Mouse (Mus musculus) thymus, adult 2 months (tissue): ENCODE measurements at regions not wholly inside any gene's neighbourhood (a gene's known extent, or its start where the extent isn't known, plus 50 kb on each side); places are given as distances from the start of the nearest gene placed in this dataset.

Experiments
- DNase-seq: peaks from one replicate; pipeline ENCODE4 v3.0.0; 2021
- H3K27ac ChIP-seq: fragments of 200-500 bp; 2 replicates; pipeline ENCODE4 v1.5.1; 2012; ENCODE audit warnings: low read length, control low read depth; ENCODE audit not compliant: control insufficient read depth, insufficient read depth
- H3K27me3 ChIP-seq: fragments of 200-500 bp; 2 replicates; pipeline ENCODE4 v1.6.1; 2012; ENCODE audit warnings: mild to moderate bottlenecking, low read length, moderate library complexity, mixed read lengths; ENCODE audit not compliant: control insufficient read depth, insufficient read depth
- H3K36me3 ChIP-seq: fragments of 200-500 bp; 2 replicates; pipeline ENCODE4 v1.6.1; 2012; ENCODE audit warnings: mild to moderate bottlenecking, low read length, moderate library complexity; ENCODE audit not compliant: control insufficient read depth, insufficient read depth
- H3K4me1 ChIP-seq: fragments of 200-500 bp; replicated peaks from 2 replicates; pipeline ENCODE4 v1.6.1; 2012; ENCODE audit warnings: low read length; ENCODE audit not compliant: control insufficient read depth, insufficient read depth
- H3K4me3 ChIP-seq: fragments of 200-500 bp; 2 replicates; pipeline ENCODE4 v1.5.1; 2012; ENCODE audit warnings: mild to moderate bottlenecking, low read length, control low read depth, moderate library complexity; ENCODE audit not compliant: control insufficient read depth, insufficient read depth
- CTCF ChIP-seq: fragments of 200-500 bp; IDR thresholded peaks from 2 replicates; pipeline ENCODE4 v1.5.1; 2012; ENCODE audit warnings: mild to moderate bottlenecking, control low read depth, low read length, moderate library complexity, borderline replicate concordance; ENCODE audit not compliant: control insufficient read depth, poor library complexity, insufficient read depth; ENCODE audit errors: extremely low read depth
- POLR2A ChIP-seq: fragments of 200-500 bp; IDR thresholded peaks from 2 replicates; pipeline ENCODE4 v1.6.1; 2012; ENCODE audit warnings: mild to moderate bottlenecking, low read length, control low read depth, moderate library complexity; ENCODE audit not compliant: control insufficient read depth, poor library complexity, insufficient read depth; ENCODE audit errors: extremely low read depth
- WGBS: fragments of 180-500 bp; shearing (Covaris S2); methylation state at CpG from one replicate; pipeline ENCODE4 v1.1.7; 2018; 5-methylcytosine and 5-hydroxymethylcytosine counted together

DNA sequence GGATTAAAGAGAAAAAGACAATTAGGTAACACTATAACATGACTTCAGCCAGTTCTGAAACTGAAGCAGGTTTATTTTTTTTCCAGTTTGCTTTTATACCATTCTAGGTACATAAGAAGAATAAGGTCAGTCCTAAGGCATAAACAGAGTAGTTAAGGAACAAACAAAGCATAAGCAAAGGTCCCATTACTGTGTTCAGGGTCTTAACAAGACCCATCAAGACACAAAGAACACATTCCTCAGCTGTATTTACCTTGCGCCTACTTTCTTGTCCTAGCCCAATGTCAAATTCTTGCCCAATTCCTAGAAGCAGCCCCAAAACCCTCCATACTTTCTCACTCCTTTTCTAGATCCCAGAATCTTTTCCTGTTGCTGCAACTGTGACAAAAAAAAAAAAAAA, 230.8 kb downstream of the Sp3 start:
- no peak for DNase-seq
- WGBS: 98% methylated on average over 1 of the region's 1 CpGs
- TF ChIP-seq CTCF: no peak
- no peak for TF ChIP-seq POLR2A

GRCm38 (mm10) chr2:72751441-72751840, 228.8 kb downstream of the Sp3 start:
- Histone ChIP-seq H3K4me1 (peaks cover 2% of the 10 kb centered on the region; the same call in 1 of the 2 replicates), H3K27me3 (no peaks in the 10 kb centered on the region), H3K36me3 (no peaks in the 10 kb centered on the region), H3K27ac (no peak overlapping the region), H3K4me3 (no peak overlapping the region)
- no peak for DNase-seq
- WGBS: 50% methylated on average over 1 of the region's 1 CpGs
- no peak for TF ChIP-seq CTCF
- TF ChIP-seq POLR2A: no peak

More for the DNA sequence above, 230.8 kb downstream of the Sp3 start:
- Histone ChIP-seq H3K4me1 (peaks cover 2% of the 10 kb centered on the region; the same call in 1 of the 2 replicates), H3K36me3 (no peaks in the 10 kb centered on the region), H3K4me3 (no peak overlapping the region), H3K27me3 (no peaks in the 10 kb centered on the region), H3K27ac (no peak overlapping the region)

DNA sequence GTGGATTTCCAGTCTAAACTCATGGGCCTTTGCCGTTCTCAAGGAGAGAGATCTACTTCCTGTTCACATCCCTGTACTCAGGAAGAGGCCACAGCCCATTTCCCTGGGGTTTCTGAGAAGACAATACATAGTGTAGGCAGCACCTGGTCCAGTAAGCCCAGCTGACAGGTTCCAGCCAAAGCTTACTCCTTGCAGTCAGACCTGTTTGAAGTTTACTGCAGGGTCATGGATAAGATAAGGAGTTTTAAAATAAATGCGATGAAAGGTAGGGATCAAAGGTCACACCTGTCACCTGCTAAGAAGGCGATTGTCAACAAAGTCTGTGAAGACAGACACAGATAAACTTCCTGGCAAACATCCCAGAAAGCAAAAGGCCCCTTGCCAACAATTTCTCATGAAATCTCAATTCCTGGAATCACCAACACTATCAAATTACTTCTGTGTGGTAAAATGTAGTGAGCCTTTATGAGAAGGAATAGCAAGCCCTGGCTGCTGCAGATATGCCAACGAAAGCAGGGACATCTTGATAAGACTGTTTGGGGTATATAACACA, 227.5 kb downstream of the Sp3 start:
- TF ChIP-seq CTCF (no peak), POLR2A (no peak)
- no peaks in the 10 kb centered on the region for H3K27me3 ChIP-seq
- no peak for DNase-seq
- no peak overlapping the region for H3K4me3 ChIP-seq
- WGBS: 41% methylated on average over 4 of the region's 4 CpGs
- H3K27ac ChIP-seq: no peak overlapping the region; the same call in 1 of the 2 replicates
- no peaks in the 10 kb centered on the region for H3K36me3 ChIP-seq
- peaks cover 2% of the 10 kb centered on the region; the same call in 1 of the 2 replicates for H3K4me1 ChIP-seq

GRCm38 (mm10) chr2:72753788-72754713, 226.2 kb downstream of the Sp3 start:
- no peak overlapping the region for H3K4me3 ChIP-seq
- no peaks in the 10 kb centered on the region for H3K27me3 ChIP-seq
- no peaks in the 10 kb centered on the region for H3K36me3 ChIP-seq
- WGBS: 96% methylated on average over 16 of the region's 16 CpGs
- H3K27ac ChIP-seq: no peak overlapping the region
- TF ChIP-seq POLR2A (no peak), CTCF (no peak)
- H3K4me1 ChIP-seq: peaks cover 2% of the 10 kb centered on the region; the same call in 1 of the 2 replicates
- no peak for DNase-seq

DNA sequence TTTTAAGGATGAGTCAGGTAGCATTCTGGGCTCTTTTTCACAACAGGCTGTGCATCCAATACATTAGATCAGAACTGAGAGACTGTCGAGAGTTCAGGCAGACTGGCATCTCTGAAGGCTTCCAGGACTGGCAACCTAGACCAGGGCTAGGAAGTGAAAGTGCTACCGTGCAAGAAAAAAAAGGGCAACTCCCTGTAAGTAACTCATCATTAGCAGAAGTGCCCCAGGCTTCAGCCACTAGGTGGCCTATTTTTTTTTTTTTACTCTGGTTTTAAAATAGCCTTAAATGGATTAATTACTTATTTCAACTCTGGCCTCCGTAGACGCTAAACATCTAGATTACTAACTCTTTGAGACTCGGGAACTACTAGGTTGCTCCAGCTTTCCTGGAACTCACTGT, 216.8 kb downstream of the Sp3 start:
- H3K27ac ChIP-seq: no peak overlapping the region
- H3K4me3 ChIP-seq: no peak overlapping the region
- no peaks in the 10 kb centered on the region for H3K27me3 ChIP-seq
- no peaks in the 10 kb centered on the region for H3K36me3 ChIP-seq
- H3K4me1 ChIP-seq: no peaks in the 10 kb centered on the region
- TF ChIP-seq POLR2A (no peak), CTCF (no peak)
- WGBS: 64% methylated on average over 5 of the region's 5 CpGs
- DNase-seq: no peak

- 92% methylated on average over 11 of the region's 11 CpGs for WGBS
- TF ChIP-seq CTCF (no peak), POLR2A (no peak)
- H3K4me1 ChIP-seq: no peaks in the 10 kb centered on the region
- no peak overlapping the region for H3K4me3 ChIP-seq
- H3K27me3 ChIP-seq: no peaks in the 10 kb centered on the region
- no peaks in the 10 kb centered on the region for H3K36me3 ChIP-seq
- DNase-seq: no peak
- H3K27ac ChIP-seq: no peak overlapping the region
These were observed 211.1 kb downstream of the Sp3 start for GRCm38 (mm10) chr2:72769030-72769630.
